Mouse (Mus musculus) thymus, postnatal 25 days (tissue): ENCODE measurements around the gene Fam163a.

Experiments
- DNase-seq: peaks from one replicate; pipeline ENCODE4 v3.0.0; 2022

Fam163a gene

DNA sequence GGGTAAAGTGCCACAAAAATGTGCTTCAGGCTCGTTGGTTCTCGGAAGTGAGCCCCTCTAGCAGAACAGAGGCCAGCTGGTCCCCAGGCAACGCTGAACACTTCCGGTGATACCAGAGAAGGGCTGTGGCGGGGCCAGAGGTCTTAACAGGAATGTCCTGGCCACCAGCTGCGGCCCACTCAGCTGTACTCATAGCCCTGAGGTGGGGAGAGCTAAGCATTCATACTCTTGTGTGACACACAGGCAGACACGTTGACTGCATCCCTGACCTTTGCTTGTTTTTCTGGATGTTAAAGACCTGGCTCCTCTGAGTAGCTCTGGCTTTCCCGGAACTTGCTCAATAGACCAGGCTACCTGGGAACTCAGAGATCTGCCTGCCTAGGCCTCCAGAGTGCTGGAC is 130.3 kb downstream of the Fam163a start:
- no peak for DNase-seq

DNA sequence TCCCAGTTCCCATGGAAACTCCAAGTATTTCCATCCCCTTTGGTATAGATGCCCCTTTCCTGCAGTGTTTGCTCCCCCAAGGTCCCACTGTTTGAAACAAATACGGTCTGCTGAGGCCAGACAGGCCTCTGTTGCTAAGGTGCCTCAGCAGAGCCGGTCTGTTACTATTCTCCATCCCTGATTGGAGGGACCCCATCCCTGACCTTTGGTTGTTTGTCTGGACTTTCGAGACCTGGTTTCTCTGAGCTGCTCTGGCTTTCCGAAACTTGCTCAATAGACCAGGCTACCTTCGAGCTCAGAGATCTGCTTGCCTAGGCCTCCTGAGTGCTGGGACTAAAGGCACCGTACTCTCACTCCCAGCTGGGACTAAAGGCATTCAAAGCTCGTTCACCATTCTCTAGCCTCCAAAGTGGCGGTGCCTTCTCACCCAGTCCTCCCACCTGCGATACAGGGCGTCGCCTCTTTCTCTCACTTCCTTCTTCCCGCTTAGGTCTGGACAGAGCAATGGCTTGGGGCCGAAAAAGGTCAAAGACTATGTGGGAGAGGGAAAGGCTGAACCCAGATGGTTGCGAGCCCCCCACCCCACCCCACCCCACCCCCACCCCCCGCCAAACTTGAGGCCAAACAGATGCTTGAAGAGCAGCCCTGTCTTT is 131.5 kb downstream of the Fam163a start:
- DNase-seq = no peak

DNA sequence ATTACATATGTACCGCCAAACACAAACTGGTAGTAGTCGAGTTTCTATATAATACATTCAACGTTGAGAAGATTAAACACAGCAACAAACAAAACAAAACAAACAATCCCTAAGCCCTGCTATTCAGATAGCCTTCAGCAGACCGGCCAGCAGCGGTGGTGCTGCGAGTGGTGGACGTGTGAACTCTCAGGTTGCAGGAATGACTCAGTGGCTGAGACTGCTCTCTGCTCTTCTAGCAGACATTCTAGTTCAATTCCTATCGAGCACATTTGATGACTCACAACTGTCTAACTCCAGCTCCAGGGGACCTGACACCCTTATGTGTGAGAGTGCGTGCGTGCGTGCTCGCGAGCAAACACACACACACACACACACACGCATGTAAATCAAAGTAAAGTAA is 134.7 kb downstream of the Fam163a start:
- DNase-seq = no peak

DNA sequence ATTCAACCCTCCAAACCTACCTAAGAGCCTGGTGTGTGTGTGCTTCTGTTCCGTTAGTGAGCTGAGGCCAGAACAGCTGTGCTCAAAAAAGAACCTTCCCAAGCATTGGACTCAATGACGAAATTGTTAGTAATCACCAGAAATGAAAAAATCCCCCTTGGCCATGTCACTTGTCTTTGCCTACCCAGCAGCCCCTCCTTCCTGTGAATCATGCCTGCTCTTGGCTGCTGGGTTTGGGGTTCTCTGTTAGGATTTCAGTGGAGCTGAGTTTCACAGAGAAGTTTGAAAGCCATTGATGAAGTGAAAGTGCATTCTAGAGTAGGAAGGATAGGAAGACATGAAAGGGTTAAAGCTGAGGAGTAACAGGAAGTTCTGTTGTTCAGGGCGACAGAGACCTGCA is 138.7 kb downstream of the Fam163a start:
- no peak for DNase-seq

DNA sequence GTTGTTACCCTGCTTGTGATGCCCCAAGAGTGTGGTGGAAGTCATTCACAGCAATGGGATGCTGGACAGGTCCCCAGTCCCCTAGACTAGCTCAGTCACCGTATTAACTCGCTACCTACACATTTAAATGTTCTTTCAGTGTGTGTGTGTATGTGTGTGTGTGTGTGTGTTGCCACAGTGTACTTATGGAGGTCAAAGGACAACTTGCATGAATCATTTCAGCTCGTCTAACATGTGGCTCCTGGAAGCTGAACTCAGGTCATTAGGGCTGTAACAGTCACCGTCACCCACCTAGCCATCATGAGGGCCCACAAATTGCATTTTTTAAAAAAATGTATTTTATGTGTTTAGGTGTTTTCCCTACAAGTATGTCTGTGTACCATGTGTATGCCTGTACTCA is 142.6 kb downstream of the Fam163a start:
- DNase-seq = no peak

DNA sequence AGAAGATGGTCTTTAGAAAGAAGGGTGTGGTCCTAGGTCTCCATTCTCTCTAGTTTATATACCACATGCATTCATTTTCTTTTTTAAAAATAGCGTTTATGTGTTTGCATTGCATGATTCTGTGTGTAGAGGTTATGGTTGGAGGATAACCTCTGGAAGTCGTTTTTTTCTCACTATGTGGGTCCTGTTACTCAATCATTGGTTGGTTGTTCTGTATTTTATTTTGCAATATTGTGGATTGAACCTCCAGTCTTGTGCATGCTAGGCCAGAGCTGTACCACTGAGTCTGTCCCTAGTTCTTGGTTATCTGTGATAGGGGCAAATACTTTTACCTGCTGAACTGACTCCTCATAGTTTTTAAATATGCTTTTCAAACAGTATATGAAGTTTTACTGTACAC is 146.6 kb downstream of the Fam163a start:
- DNase-seq = no peak

DNA sequence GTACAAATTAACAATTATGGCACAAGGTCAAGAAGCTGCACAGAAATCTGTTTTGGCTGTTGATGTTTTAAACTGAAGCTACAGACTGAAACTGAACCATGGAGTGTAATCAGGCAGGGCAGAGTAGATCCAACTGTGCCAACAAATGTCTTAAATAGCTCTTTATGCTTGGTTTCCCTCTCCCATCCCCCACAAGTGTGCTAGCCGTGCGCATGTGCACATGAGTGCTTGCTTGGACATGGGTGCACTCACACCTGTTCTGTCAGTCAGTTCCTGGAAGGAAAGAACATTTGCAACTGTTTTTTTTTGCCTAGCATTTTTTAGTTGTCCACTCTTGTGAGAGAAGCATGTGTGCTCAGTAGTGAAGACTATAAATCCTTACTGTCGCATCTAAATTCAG is 158.1 kb downstream of the Fam163a start:
- no peak for DNase-seq

DNA sequence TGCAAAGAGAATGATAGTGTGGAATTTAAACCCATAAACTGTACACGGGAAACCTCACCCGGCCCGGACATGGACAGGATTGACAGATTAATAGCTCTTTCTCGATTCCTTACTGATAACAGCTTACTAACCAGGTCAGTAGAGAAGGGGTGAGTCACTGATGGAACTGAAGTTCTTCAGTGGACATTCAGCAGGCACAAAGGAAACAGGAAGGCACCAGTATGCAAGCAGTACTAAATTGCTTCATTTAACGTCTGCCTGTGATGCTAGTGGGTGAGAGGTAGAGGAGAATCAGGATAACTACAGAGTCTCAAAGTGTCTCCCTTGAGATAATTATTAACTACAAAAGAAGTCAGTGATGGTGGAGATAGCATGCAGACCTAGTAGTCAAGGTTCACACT is 160.6 kb downstream of the Fam163a start:
- no peak for DNase-seq

DNA sequence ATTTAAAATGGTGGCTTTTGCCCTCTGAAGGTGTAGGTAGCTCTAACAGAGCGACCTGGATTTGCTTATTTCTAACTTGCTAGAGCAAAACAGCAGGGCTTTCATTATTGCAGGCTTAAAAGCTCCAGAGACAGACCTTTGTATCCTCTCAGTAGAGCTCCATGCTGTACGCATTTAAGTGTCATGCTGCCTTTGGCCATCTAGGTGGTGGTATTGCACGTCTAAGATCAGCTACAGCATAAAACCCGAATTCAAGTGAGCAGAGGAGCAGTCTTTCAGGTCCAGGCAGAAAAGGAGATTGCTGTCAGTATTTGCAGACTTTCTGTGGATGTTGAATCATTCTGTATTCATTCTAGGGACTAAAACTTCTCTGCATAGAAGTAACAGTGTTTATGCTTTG is 161.8 kb downstream of the Fam163a start:
- peak; percentile 67 for DNase-seq

DNA sequence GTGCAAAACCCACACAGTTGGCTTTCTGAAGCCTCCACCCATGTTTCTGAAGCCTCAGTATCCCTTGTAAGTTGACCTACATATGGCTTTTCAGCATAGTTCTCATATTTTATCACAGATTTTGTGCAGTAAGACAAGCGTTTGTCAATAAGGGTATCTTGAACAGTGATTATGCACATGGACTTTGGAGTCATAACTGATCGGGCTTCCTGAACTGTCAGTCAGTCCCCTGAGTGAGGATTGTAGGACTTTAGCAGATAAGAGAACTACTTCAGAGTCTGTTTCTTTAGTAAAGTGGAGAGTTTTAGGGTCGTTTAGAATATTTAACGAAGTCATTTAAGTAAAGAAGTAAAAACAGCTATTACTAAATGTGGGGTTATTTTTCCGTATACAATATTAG is 162.3 kb downstream of the Fam163a start:
- DNase-seq = no peak

DNA sequence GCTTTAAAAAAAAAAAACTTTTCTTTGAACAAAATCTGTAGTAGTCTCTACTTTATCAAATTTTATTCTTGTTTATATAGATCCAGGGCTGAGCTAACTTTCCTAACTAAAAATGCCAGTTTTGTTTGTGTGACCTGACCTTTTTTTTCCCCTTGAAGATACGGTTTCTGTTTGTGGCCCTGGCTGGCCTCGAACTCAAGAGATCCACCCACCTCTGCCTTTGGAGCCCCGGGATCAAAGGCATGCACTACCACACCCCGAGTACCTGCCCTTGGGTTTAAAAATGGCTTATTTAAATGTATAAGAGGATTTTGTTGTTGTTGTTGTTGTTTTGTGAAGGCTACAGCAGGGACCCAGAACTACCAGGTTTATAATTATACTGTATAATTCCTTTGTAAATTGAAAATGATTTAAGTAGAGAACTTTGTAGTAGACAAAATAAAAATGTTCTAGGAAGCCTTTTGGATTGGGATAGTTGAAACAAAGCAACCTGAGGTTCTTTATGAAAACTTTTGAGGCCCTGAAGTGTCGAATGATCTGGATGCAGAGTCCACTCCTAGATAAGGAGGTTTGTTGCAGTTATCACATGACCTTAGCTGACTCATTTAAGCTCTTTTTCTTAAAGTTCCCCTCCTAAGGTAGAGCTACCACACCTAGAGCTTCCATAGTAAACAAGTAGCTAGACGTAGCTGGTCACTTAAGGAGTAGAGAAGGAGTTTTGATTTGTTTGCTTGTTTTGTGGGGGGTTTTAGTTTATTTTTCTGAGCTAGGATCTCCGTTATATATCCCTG is 163.2 kb downstream of the Fam163a start:
- no peak for DNase-seq

DNA sequence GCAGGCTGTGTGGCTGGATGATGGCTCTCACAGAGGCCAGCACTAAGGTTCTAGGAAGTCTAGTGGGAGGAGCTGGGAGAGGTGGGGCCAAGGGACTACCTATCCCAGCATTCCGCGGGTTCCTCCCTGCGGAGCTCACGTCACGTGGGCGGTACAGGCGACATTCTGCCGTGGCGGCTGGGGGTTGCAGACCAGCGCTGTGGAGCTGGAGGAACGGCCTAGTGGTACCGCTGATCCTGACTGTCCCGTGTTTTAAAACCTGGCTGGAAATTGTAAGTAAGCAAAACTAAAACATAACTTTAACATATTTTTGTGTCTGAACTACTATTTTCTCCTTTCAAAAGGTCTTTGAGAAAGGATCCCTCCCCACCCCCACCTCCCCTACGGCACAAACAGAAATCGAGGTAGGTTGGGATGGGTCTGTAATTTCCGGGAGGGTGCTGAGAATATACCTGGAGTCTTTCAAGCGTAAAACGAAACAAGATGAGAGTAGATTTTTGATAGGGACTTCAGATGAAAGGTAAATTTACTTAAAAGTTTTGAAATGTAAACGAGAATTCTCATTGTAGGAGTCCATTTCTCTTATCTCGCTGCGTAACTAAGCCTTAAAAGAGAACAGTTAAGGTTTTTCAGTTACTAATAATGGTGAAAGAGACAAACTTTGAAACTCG is 164.0 kb downstream of the Fam163a start:
- peak; percentile 89 for DNase-seq

DNA sequence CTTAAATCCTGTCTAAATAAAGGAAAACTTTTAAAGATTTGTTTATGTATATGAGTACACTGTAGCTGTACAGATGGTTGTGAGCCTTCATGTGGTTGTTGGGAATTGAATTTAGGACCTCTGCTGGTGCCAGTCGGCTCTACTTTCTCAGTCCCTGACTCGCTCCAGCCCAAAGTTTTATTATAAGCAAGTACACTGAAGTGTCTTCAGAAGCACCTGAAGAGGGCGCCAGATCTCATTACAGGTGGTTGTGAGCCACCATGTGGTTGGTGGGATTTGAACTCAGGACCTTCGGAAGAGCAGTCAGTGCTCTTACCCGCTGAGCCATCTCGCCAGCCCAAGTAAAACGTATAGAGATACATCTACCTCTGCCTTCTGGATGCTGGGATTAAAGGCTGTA is 164.8 kb downstream of the Fam163a start:
- peak; percentile 25 for DNase-seq

DNA sequence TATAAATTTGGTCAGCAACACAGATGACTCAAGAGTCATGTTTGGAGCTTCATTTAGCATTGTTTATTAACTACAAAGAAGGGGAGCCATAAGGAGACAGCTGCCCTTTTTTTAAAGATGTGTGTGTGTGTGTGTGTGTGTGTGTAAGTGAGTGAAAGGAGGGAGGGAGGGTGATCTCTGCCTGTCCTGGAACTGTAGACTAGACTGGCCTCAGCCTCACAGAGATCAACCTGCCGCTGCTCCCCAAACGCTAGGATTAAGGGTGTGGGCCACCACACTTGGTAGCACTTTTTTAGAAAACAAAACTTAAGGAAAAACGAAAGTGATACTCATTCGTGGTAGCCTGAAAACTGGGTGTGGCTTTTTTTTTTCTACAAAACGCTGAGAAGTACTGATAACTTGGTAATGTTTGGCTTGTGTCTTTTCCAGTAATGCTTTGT is 167.7 kb downstream of the Fam163a start:
- peak; percentile 52 for DNase-seq

DNA sequence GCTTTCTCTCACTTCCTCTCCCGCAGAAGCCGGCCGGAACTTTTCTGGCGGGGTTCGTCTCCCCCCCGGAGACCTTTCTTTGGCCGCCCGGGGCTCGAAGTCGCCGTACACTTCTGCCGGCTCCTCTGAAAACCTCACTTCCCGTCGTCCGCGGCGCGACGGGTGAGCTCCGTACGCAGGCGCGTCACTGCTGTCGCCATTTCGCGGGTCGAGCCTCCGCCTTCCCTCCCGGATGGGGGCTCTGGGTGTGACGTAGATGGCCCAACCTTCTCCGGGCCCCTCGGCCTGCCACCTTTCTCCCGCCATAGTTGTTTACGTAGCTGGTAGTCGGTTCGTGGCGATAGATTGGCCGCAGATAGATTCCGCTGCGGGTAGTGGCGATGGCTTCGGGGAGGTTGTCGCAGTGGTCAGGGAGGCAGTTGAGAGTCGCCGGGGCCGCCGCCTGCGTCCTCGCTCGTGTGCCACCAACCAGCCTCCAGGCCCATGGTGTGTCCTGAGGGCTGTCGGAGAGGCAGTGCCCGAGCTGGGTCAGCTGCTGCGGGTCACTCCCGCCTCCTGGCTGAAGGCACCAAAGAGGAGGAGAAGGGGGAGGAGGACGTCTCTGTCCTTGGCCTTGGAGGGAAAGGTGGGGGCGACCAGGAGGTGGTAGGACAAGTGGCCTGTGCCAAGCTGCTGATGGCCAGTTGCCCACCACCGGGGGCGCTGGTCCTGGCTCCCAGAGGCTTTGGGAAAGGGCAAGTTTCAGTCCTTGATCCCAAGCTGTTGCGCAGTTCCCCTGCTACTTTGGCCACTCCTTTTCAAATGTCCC is 168.7 kb downstream of the Fam163a start, which contains the start of gene Tor1aip1:
Gene Tor1aip1, minus strand, starts transcription at position 551 of the 808 bp plus-strand sequence.
- peak; percentile 98 for DNase-seq

DNA sequence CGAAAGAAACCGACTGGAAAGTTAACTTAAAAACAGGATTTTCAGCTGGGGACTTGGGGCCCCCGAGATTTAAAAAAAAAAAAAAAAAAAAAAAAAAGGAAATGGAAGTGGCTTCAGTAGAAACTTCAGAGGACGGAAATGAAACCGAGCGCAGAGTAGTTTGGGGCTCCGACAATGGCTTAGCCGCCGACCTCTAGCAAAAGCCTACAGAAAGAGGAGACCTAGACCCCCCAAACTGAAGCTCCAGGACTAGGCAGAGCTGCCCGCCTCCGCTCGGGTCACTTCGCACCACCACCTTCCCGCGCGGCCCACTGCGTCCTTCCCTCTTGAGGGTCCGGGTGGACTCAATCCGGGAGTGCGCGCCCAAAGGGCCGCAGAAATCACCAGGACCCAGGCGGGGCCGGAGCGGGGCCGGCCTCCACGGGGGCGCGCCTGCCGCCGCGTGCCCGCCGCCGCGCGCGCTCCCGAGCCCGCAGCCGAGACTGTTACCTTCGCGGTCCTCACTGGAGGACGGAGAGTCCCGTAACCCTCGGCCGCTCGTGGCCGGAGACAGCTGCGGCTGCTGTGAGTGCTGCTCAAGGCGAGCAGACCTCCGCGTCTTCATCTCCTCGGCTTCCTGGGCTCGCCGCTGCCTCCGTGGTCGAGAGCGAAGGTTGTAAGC is 169.4 kb downstream of the Fam163a start, which contains the start of gene Tor1aip2:
Gene Tor1aip2, plus strand, starts transcription at position 135 of the 661 bp plus-strand sequence.
- DNase-seq = no peak

DNA sequence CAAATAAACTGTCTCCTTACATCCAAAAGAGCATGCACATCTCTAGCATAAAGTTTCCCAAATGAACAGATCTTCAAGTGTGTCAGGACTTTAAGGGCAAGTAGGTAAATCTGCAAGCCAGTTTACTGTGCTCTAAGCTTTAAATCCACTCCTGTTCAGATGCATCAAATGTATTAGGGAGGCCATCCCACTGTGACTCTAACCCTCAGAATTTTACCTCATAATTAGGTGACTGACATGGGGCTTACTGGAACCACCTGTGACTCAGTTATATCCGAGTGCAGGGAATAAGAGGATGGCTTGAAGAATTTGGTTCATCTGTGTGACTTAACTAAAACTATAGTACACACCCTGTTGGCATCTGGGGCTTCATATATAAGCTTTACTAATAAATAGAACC is 170.2 kb downstream of the Fam163a start:
- DNase-seq = no peak

DNA sequence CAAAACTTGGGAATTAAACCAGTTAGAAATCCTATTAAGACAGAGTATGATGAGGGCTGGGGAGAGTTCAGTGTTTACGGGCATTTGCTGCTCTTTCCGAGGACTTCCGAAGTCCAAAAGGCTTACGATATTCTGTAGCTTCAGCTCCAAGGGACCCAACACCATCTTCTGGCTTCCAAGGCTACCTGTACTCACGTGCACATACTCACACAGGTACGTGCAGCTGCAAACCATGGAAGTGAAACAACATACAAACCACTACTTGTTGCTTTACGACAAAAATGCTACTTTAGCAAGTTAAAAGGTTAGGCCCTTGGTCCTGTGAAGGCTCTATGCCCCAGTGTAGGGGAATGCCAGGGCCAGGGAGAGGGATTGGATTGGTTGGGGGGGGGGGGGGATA is 170.9 kb downstream of the Fam163a start:
- no peak for DNase-seq

DNA sequence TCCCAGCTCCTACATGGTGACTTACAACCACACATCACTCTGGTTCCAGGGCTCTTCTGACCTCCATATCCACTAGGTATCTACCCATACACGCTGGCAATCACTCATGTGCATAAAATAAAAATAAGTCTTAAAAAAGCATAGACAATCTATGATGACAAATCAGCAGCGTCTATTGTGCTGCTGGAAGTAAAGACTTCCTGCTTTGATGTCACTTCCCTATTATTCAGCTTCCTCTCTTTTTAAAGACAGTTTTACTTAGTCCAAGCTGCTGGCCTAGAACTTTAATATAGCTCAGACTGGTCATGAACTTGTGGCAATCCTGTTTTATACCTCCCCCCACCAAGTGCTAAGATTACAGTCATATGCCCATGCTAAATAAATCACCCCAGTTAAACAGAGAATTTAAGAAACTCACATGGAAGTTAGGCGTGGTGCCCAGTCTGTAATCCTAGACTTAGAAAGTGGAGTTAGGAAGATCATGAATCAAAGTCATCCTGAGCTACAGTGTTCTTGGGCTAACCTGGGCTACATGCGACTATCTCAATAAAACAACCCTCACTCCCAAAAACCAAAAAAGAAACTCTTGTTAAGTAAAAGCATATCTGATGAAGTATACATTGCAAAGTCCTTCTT is 176.4 kb downstream of the Fam163a start:
- no peak for DNase-seq

DNA sequence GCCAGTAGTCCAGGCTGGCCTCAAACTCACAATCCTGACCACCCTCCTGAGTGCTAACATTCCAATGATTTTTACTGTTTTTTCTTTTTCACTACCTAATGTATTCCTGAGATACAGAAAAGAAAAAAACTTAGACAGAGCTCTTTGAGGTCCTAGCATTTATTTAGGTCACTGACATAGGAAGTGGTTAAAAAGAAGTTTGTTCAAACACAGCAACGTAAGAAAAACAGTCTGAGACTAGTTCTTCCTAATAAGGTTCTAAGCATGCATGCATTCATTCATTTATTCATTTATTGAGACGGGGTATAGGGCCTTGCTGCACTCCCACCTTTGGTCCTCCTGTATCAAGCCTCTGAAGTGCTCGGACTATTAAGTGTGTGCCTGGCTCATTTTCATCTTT is 177.0 kb downstream of the Fam163a start:
- DNase-seq = no peak
